Mouse (Mus musculus): ENCODE measurements around the gene Atp6ap1l.

GRCm38 (mm10) chr13:90925191-90925590 lies 20.0 kb upstream of the Atp6ap1l start:
- TF ChIP-seq CTCF (conservative IDR thresholded peaks at IDR 0.05; ENCODE audit: insufficient read depth, insufficient read length, low read depth, low read length) (no peak), POLR2A (IDR thresholded peaks at IDR 0.05; ENCODE audit: low read depth, low read length) (no peak)

All from kidney, adult 2 months (tissue).